Mouse (Mus musculus): ENCODE results near the gene Zbtb43. TPM values are rescaled to one million over a fixed set of nuclear protein-coding genes. Genes with fewer than 3 reads are reported as not detected.

Gene Zbtb43
- total and polyA plus RNA-seq, 3 experiments: 9.2 to 20.3 (median 20.0) TPM

DNA sequence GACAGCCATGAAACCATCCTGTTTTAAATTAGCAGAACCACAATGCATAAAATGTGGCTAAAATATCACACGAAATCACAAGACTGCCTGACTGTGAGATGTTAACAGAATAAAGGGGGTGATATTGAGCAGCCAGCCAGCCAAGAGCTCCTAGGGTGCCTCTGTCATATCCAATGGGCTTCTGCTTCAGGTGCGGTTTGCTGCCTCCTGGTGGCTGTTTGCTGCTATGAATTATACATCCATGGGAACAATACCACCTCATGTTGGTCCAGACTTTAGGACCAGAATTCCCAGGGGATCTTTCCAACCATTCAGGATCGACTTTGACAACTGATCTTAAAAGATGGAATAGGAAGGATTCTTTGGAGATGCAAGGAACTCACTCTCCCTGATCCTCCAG is 27.3 kb upstream of the Zbtb43 start:
- WGBS: 38% methylated on average over 3 of the region's 3 CpGs
- Histone ChIP-seq H3K79me2 (replicated peaks; ENCODE audit: control insufficient read depth, insufficient read depth, low read length) (no peaks in the 10 kb centered on the region), H3K27me3 (ENCODE audit: control insufficient read depth, insufficient read depth, low read length) (no peaks in the 10 kb centered on the region), H3K4me1 (ENCODE audit: control insufficient read depth, insufficient read depth, low read length) (no peaks in the 10 kb centered on the region), H3K27ac (no peak overlapping the region), H3K4me3 (no peak overlapping the region), H3K36me3 (ENCODE audit: control insufficient read depth, insufficient read depth, low read length) (no peaks in the 10 kb centered on the region), H3K9ac (ENCODE audit: low read depth, low read length) (no peak overlapping the region)
- no peak for TF ChIP-seq EP300 (IDR thresholded peaks at IDR 0.05; ENCODE audit: insufficient read depth, low read depth, low read length)
- peak; percentile 27 for TF ChIP-seq CTCF (IDR thresholded peaks at IDR 0.05)
- DNase-seq: no peak
- intact Hi-C loops (cut with DNase I): no loop called here

GRCm38 (mm10) chr2:33492041-33492440 is 23.7 kb upstream of the Zbtb43 start:
- H3K27ac ChIP-seq: no peak overlapping the region
- no peaks in the 10 kb centered on the region for H3K27me3 ChIP-seq (ENCODE audit: control insufficient read depth, insufficient read depth, low read length)
- no peaks in the 10 kb centered on the region for H3K36me3 ChIP-seq (ENCODE audit: control insufficient read depth, insufficient read depth, low read length)
- intact Hi-C loops (cut with DNase I): no loop called here
- no peak overlapping the region for H3K4me3 ChIP-seq
- TF ChIP-seq POLR2A (IDR thresholded peaks at IDR 0.05; ENCODE audit: insufficient read depth, low read depth, low read length): no peak
- DNase-seq: no peak
- no peaks in the 10 kb centered on the region for H3K4me1 ChIP-seq (ENCODE audit: control insufficient read depth, insufficient read depth, low read length)
- WGBS: 87% methylated on average over 3 of the region's 3 CpGs
- no peaks in the 10 kb centered on the region for H3K79me2 ChIP-seq (replicated peaks; ENCODE audit: control insufficient read depth, insufficient read depth, low read length)
- H3K9ac ChIP-seq (ENCODE audit: low read depth, low read length): no peak overlapping the region

DNA sequence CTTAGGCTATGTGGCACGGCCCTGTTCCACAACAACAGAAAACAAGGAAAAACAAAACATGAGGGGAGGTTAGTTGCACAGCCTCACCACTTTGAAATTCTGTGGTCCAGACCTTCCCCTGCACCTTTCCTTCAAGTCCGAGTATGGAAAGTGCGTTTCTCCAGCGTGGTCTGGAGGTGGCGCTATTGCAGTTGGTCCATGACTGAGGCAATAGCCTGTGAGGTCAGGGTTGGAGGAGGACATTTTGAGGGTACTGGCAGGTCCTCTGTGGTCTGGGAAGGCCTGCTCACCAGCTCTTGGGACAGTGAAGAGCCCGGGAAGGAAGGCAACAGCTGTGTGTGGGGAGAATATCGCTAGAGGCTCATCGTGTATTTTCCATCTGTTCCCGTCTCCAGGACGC is 21.2 kb upstream of the Zbtb43 start:
- H3K79me2 ChIP-seq (replicated peaks; ENCODE audit: control insufficient read depth, insufficient read depth, low read length): no peaks in the 10 kb centered on the region
- H3K36me3 ChIP-seq (ENCODE audit: control insufficient read depth, insufficient read depth, low read length): no peaks in the 10 kb centered on the region
- no peak overlapping the region for H3K9ac ChIP-seq (ENCODE audit: low read depth, low read length)
- H3K27me3 ChIP-seq (ENCODE audit: control insufficient read depth, insufficient read depth, low read length): no peaks in the 10 kb centered on the region
- no peak for DNase-seq
- intact Hi-C loops (cut with DNase I): no loop called here
- TF ChIP-seq POLR2A (IDR thresholded peaks at IDR 0.05; ENCODE audit: insufficient read depth, low read depth, low read length): no peak
- TF ChIP-seq EP300 (IDR thresholded peaks at IDR 0.05; ENCODE audit: insufficient read depth, low read depth, low read length): no peak
- no peak for TF ChIP-seq CTCF (IDR thresholded peaks at IDR 0.05)
- no peak overlapping the region for H3K27ac ChIP-seq
- no peak overlapping the region for H3K4me3 ChIP-seq
- no peaks in the 10 kb centered on the region for H3K4me1 ChIP-seq (ENCODE audit: control insufficient read depth, insufficient read depth, low read length)
- WGBS: 45% methylated on average over 10 of the region's 10 CpGs

DNA sequence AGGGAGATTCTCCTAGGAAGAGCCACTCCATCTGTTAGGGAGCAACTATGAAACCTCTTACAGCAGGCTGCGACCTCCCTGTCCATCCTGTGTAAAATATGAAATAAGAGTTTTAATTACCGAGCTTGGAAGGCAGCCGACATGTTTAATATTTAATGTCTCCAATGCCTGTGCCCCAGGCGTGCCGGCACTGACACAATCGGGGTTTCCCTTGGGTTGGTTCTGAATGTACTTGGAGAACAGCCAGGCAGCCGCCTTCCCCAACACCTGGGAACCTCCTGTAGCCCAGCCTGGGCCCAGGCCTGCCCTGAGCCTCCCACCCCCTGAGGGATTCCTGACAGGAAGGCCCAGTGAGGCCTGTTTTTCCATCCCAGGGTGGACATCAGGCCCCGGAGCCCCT is 19.0 kb upstream of the Zbtb43 start:
- no peaks in the 10 kb centered on the region for H3K79me2 ChIP-seq (replicated peaks; ENCODE audit: control insufficient read depth, insufficient read depth, low read length)
- no peak overlapping the region for H3K27ac ChIP-seq
- 71% methylated on average over 8 of the region's 8 CpGs for WGBS
- no peaks in the 10 kb centered on the region for H3K36me3 ChIP-seq (ENCODE audit: control insufficient read depth, insufficient read depth, low read length)
- H3K4me3 ChIP-seq: no peak overlapping the region
- no peaks in the 10 kb centered on the region for H3K27me3 ChIP-seq (ENCODE audit: control insufficient read depth, insufficient read depth, low read length)
- no peak for TF ChIP-seq CTCF (IDR thresholded peaks at IDR 0.05)
- TF ChIP-seq POLR2A (IDR thresholded peaks at IDR 0.05; ENCODE audit: insufficient read depth, low read depth, low read length): no peak
- no peak for TF ChIP-seq EP300 (IDR thresholded peaks at IDR 0.05; ENCODE audit: insufficient read depth, low read depth, low read length)
- intact Hi-C loops (cut with DNase I): loop anchor here (1.0 to 2.0 kb wide), 4 partner anchors 55 to 247 kb away; no protein-coding TSS in a partner anchor
- no peak overlapping the region for H3K9ac ChIP-seq (ENCODE audit: low read depth, low read length)
- DNase-seq: no peak
- H3K4me1 ChIP-seq (ENCODE audit: control insufficient read depth, insufficient read depth, low read length): no peaks in the 10 kb centered on the region

DNA sequence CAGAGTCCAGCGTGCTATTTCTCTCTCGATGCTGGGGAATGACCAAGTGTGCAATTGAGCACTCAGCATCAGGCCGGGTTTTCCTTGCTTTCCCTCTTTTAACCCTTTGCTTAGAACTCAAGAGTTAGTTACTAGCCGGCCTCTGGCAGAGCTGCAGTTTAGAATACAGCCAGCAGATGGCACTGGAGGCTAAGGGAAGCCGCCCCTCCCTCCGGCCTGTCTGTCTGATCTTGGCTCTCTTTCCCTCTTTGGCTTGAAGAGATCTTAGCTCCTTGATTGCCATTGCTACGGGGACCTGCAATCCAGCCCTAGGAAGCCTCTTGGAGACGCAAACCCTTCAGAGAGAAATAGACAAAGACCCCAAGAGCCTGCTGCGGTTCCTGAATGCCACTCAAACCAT is 18.5 kb upstream of the Zbtb43 start:
- DNase-seq: peak; percentile 60 to 82
- no peak overlapping the region for H3K9ac ChIP-seq (ENCODE audit: low read depth, low read length)
- no peak overlapping the region for H3K27ac ChIP-seq
- no peak overlapping the region for H3K4me3 ChIP-seq
- H3K36me3 ChIP-seq (ENCODE audit: control insufficient read depth, insufficient read depth, low read length): no peaks in the 10 kb centered on the region
- 0 out of 2 replicates have a peak, but pooled peaks have one; percentile 100 for TF ChIP-seq CTCF (IDR thresholded peaks at IDR 0.05)
- no peak for TF ChIP-seq POLR2A (IDR thresholded peaks at IDR 0.05; ENCODE audit: insufficient read depth, low read depth, low read length)
- peak; percentile 81; the same call in 1 of the 2 replicates for TF ChIP-seq EP300 (IDR thresholded peaks at IDR 0.05; ENCODE audit: insufficient read depth, low read depth, low read length)
- H3K79me2 ChIP-seq (replicated peaks; ENCODE audit: control insufficient read depth, insufficient read depth, low read length): no peaks in the 10 kb centered on the region
- 9% methylated on average over 9 of the region's 9 CpGs for WGBS
- intact Hi-C loops (cut with DNase I): loop anchor here (1.0 to 2.0 kb wide), 4 partner anchors 55 to 248 kb away; no protein-coding TSS in a partner anchor
- no peaks in the 10 kb centered on the region for H3K4me1 ChIP-seq (ENCODE audit: control insufficient read depth, insufficient read depth, low read length)
- H3K27me3 ChIP-seq (ENCODE audit: control insufficient read depth, insufficient read depth, low read length): no peaks in the 10 kb centered on the region

DNA sequence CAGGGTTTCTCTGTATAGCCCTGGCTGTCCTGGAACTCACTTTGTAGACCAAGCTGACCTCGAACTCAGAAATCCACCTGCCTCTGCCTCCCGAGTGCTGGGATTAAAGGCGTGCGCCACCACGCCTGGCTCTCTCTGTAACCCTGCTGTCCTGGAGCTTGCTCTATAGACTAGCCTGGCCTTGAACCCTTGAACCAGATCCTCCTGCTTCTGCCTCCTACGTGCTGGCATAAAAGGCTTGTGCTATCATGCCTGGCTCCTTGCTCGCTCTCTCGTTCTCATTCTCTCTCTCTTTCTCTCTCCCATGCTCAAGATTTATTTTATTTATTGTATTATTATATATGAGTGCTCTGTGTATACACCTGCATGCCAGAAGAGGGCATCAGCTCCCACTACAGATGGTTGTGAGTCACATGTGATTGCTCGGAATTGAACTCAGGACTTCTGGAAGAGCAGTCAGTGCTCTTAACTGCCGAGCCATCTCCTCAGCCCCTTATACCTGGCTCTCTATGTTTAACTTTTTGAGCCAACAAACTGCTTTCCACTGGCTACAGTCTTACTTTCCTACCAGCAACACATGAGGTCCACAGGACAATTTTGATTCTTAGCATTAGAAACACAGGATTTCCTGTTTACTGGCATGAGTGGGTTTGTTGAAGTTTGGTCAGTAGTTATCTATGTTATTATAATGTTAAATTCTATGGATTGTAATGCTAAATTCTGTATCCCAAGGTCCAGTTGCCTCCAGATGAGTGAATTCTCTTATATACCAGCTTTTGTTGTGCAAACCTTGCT is 9.8 kb upstream of the Zbtb43 start:
- Histone ChIP-seq H3K9ac (ENCODE audit: low read depth, low read length) (no peak overlapping the region), H3K36me3 (ENCODE audit: control insufficient read depth, insufficient read depth, low read length) (no peaks in the 10 kb centered on the region), H3K27me3 (ENCODE audit: control insufficient read depth, insufficient read depth, low read length) (no peaks in the 10 kb centered on the region; the same call in 1 of the 2 replicates), H3K79me2 (replicated peaks; ENCODE audit: control insufficient read depth, insufficient read depth, low read length) (no peaks in the 10 kb centered on the region), H3K4me1 (ENCODE audit: control insufficient read depth, insufficient read depth, low read length) (no peaks in the 10 kb centered on the region), H3K27ac (no peak overlapping the region), H3K4me3 (no peak overlapping the region)
- DNase-seq: no peak
- intact Hi-C loops (cut with DNase I): no loop called here
- WGBS: 80% methylated on average over 10 of the region's 10 CpGs
- TF ChIP-seq EP300 (IDR thresholded peaks at IDR 0.05; ENCODE audit: insufficient read depth, low read depth, low read length): no peak
- TF ChIP-seq POLR2A (IDR thresholded peaks at IDR 0.05; ENCODE audit: insufficient read depth, low read depth, low read length): no peak
- no peak for TF ChIP-seq CTCF (IDR thresholded peaks at IDR 0.05)

All from heart, adult 2 months (tissue).